Mouse (Mus musculus): Measurements from ENCODE around the gene Als2. TPM values are rescaled to one million over a fixed set of nuclear protein-coding genes. Genes with fewer than 3 reads are reported as not detected.

Als2 gene
- polyA plus RNA-seq, 1 experiment from 2014 or later: 14.8 TPM

- H3K4me1 ChIP-seq (replicated peaks): no peaks in the 10 kb centered on the region
- no peak overlapping the region for H3K4me2 ChIP-seq
- no peak overlapping the region for H3K27ac ChIP-seq (replicated peaks)
- H3K27me3 ChIP-seq: no peaks in the 10 kb centered on the region
- H3K9me3 ChIP-seq: no peaks in the 10 kb centered on the region
- no peak overlapping the region for H3K4me3 ChIP-seq
- ATAC-seq (ENCODE audit: low read depth): no peak
- peaks cover 25% of the 10 kb centered on the region for H3K36me3 ChIP-seq
- no peak overlapping the region for H3K9ac ChIP-seq
- WGBS: 85% methylated on average over 3 of the region's 3 CpGs
Measured at GRCm38 (mm10) chr1:59159136-59159535, 77.9 kb downstream of the Als2 start.

DNA sequence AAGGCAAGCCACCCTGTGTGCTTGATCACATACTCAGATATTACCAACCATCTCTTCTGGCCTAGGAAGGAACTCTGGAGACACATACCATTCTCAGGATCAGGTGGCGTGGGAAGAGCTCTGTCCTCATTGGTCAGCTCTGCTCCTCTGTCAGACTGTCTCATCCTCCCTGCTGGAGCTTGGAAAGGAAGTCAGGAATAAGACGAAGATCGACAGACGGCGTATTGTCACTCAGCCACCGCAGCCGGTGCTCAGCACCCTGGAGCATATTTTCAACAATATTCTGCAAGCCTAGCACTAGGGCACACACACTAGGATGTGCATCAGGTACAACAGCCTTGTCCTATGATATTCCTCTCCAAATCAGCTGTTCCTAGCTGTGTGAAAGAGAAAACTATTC lies 78.5 kb downstream of the Als2 start:
- whole genome bisulfite sequencing: 87% methylated on average over 7 of the region's 7 CpGs
- Histone ChIP-seq H3K4me2 (no peak overlapping the region), H3K9me3 (no peaks in the 10 kb centered on the region), H3K4me3 (no peak overlapping the region), H3K27ac (replicated peaks) (no peak overlapping the region), H3K9ac (no peak overlapping the region), H3K27me3 (no peaks in the 10 kb centered on the region), H3K36me3 (peaks cover 19% of the 10 kb centered on the region), H3K4me1 (replicated peaks) (no peaks in the 10 kb centered on the region)
- ATAC-seq (ENCODE audit: low read depth): no peak

DNA sequence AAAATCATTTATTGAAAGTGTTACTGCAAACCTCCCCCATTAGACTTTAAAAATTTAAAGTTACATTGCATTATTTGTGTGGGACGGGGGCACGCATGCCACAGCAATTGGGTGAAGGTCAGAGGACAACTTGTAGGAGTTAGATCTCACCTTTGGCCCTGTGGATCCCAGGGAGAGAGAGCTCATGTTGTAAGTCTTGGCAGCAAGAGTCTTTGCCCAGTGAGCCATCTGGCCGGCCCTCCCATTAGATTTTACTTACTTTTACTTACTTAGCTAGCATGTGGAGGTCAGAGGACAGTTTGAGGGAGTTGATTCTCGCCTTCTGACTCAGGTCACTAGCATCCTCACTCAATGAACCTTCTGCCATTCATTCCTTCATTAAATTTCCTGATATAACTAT lies 79.2 kb downstream of the Als2 start:
- WGBS: 92% methylated on average over 4 of the region's 4 CpGs

GRCm38 (mm10) chr1:59152346-59152745 lies 84.7 kb downstream of the Als2 start:
- ATAC-seq (ENCODE audit: low read depth): no peak
- no peak overlapping the region for H3K9ac ChIP-seq
- WGBS: 77% methylated on average over 4 of the region's 4 CpGs
- H3K27ac ChIP-seq (replicated peaks): no peak overlapping the region
- H3K4me2 ChIP-seq: no peak overlapping the region
- H3K27me3 ChIP-seq: no peaks in the 10 kb centered on the region
- no peaks in the 10 kb centered on the region for H3K4me1 ChIP-seq (replicated peaks)
- H3K36me3 ChIP-seq: no peaks in the 10 kb centered on the region
- no peaks in the 10 kb centered on the region for H3K9me3 ChIP-seq
- H3K4me3 ChIP-seq: no peak overlapping the region

More for the DNA sequence above, 79.2 kb downstream of the Als2 start:
- no peak overlapping the region for H3K4me2 ChIP-seq
- ATAC-seq (ENCODE audit: low read depth): no peak
- no peaks in the 10 kb centered on the region for H3K4me1 ChIP-seq (replicated peaks)
- H3K9me3 ChIP-seq: no peaks in the 10 kb centered on the region
- peaks cover 13% of the 10 kb centered on the region for H3K36me3 ChIP-seq
- H3K27me3 ChIP-seq: no peaks in the 10 kb centered on the region
- H3K9ac ChIP-seq: no peak overlapping the region
- H3K4me3 ChIP-seq: no peak overlapping the region
- no peak overlapping the region for H3K27ac ChIP-seq (replicated peaks)

DNA sequence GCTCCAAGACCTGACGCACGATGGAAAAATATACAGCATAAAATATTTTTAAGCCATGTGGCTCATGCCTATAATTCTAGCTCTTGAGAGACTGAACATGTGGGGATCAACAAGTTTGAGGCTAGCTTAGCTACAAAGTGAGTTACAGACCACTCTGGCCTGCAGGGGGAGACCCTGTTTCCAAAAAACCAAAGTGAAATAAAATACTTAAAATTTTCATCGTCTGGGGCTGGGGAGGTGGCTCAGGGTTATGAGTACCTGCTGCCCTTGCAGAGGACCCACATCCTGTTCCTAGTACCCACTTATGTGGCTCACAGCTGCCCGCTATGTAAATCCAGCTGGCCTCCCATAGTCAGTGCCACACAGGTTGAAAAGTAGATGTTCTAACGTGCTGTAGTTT lies 86.5 kb downstream of the Als2 start:
- H3K9me3 ChIP-seq: no peaks in the 10 kb centered on the region
- no peak overlapping the region for H3K4me2 ChIP-seq
- no peaks in the 10 kb centered on the region for H3K27me3 ChIP-seq
- H3K4me1 ChIP-seq (replicated peaks): no peaks in the 10 kb centered on the region
- no peak for ATAC-seq (ENCODE audit: low read depth)
- H3K4me3 ChIP-seq: no peak overlapping the region
- WGBS: 86% methylated on average over 5 of the region's 5 CpGs
- no peaks in the 10 kb centered on the region for H3K36me3 ChIP-seq
- H3K27ac ChIP-seq (replicated peaks): no peak overlapping the region
- no peak overlapping the region for H3K9ac ChIP-seq

DNA sequence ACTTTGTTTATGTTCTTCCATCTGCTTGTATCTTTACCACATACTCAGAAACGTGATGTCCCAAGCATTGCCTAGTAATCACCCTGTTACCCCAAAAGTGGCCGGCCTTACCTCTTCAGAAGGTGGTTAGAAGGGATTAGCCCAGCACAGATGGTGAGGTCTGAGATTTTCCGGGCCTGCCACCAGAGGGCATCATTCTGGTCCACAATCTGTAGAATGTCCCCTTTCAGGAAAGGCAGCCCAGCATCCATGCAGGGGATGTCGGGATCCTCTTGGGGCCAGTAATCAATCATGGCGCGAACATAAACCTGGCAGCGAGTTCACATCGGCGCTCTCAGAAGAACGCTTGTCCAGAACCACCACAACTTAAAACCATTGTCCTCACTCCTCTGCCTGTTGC lies 92.5 kb downstream of the Als2 start:
- H3K4me1 ChIP-seq (replicated peaks): no peaks in the 10 kb centered on the region
- H3K27ac ChIP-seq (replicated peaks): no peak overlapping the region
- no peaks in the 10 kb centered on the region for H3K27me3 ChIP-seq
- no peaks in the 10 kb centered on the region for H3K9me3 ChIP-seq
- no peak overlapping the region for H3K4me2 ChIP-seq
- no peak for ATAC-seq (ENCODE audit: low read depth)
- H3K36me3 ChIP-seq: no peaks in the 10 kb centered on the region
- no peak overlapping the region for H3K9ac ChIP-seq
- no peak overlapping the region for H3K4me3 ChIP-seq
- 76% methylated on average over 10 of the region's 10 CpGs for WGBS

- Histone ChIP-seq H3K36me3 (no peaks in the 10 kb centered on the region), H3K27me3 (no peaks in the 10 kb centered on the region), H3K9ac (no peak overlapping the region), H3K4me3 (no peak overlapping the region), H3K4me2 (no peak overlapping the region), H3K27ac (replicated peaks) (no peak overlapping the region), H3K9me3 (no peaks in the 10 kb centered on the region), H3K4me1 (replicated peaks) (no peaks in the 10 kb centered on the region)
- no peak for ATAC-seq (ENCODE audit: low read depth)
Measured at GRCm38 (mm10) chr1:59142809-59143208, 94.2 kb downstream of the Als2 start.

- Histone ChIP-seq H3K9me3 (no peaks in the 10 kb centered on the region), H3K9ac (no peak overlapping the region), H3K4me1 (replicated peaks) (no peaks in the 10 kb centered on the region), H3K27me3 (no peaks in the 10 kb centered on the region), H3K4me3 (no peak overlapping the region), H3K27ac (replicated peaks) (no peak overlapping the region), H3K4me2 (no peak overlapping the region), H3K36me3 (no peaks in the 10 kb centered on the region)
- 74% methylated on average over 5 of the region's 5 CpGs for WGBS
- ATAC-seq (ENCODE audit: low read depth): no peak
Measured at GRCm38 (mm10) chr1:59134419-59134818, 102.6 kb downstream of the Als2 start.

DNA sequence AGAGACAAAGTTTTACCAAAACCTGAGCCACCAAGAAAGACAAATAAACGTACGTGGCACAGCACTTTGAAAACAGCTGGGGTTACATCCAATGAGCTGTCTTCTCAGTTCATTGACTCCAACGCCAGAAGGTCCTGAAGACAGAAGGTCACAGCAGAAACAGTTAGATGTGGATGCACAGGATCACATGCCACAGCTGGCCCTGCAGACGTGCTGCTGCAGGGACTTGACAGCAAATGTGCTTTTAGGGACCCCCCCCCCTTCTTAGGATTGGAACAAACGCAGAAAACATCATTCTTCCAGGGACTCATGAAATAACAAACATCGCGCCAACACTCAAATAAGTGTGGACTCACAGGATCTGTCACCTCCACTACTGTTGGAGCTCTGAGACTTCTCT lies 108.2 kb downstream of the Als2 start:
- Histone ChIP-seq H3K9ac (no peak overlapping the region), H3K27me3 (no peaks in the 10 kb centered on the region), H3K27ac (replicated peaks) (no peak overlapping the region), H3K4me2 (no peak overlapping the region), H3K9me3 (no peaks in the 10 kb centered on the region), H3K4me1 (replicated peaks) (no peaks in the 10 kb centered on the region), H3K4me3 (no peak overlapping the region), H3K36me3 (no peaks in the 10 kb centered on the region)
- 79% methylated on average over 7 of the region's 7 CpGs for WGBS
- ATAC-seq (ENCODE audit: low read depth): no peak

DNA sequence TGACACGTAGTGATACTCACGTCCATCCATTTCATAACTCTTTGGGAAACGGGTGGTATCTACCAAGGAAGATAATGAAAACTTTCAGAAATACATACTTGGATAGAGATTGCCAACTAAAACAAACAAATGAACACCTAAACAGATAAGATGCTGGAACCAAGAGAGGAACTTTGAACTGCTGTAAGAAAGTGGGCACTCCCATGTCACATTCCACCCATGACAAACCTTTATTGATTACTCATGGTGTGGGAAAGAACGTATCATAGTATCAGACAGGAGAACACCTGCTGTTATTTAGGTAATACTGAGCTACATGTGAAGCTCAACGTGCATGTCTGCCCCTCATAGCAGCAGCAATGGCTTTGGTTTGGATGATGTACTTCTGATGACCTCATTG lies 111.5 kb downstream of the Als2 start:
- no peaks in the 10 kb centered on the region for H3K36me3 ChIP-seq
- no peak overlapping the region for H3K27ac ChIP-seq (replicated peaks)
- WGBS: 78% methylated on average over 5 of the region's 5 CpGs
- H3K9ac ChIP-seq: no peak overlapping the region
- no peaks in the 10 kb centered on the region for H3K9me3 ChIP-seq
- H3K27me3 ChIP-seq: no peaks in the 10 kb centered on the region
- no peak for ATAC-seq (ENCODE audit: low read depth)
- H3K4me1 ChIP-seq (replicated peaks): peaks cover 7% of the 10 kb centered on the region
- no peak overlapping the region for H3K4me2 ChIP-seq
- no peak overlapping the region for H3K4me3 ChIP-seq

DNA sequence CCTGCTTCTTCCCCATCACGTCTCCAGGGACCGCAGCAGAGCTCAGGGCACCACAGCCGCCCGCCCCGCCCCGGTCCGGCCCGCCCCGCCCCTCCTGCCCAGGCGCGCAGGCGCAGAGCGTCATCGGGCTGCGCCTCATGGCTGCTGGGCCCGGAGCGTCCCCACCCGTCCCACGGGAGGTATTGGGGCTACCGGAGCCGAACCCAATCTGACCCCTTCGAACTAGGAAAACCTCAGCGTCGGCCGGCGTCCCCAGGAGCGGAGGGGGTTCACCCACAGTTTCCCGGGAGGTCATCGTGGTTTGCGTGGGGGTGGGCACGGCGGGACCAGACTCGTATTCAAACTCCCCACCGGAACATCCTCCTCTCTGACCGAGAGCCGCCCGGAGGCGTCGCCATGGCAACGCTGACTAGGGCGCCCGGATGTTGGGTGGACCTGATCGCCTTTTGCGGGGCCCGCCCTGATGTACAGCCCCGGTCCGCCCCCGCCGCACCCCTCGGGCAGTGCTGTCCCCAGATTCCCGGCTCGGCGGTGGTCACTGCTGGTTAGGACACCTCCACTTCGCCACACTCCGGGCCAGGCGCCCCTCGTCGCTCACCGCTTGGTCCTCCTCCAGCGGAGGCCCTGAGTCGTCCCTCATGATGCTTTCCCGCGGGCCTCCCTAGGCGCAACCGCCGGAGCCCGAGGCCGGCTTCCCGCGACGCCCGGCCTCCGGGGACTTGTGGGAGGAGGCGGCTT lies 117.1 kb downstream of the Als2 start, which contains the start of gene Tmem237:
Gene Tmem237 (minus strand): TSS at position 689 of the 738 bp plus-strand sequence.
- H3K27ac ChIP-seq (replicated peaks): peak within 1 kb of the TSS; percentile 95
- no peaks in the 10 kb centered on the region for H3K9me3 ChIP-seq
- H3K36me3 ChIP-seq: peaks cover 16% of the 10 kb centered on the region; the same call in 1 of the 2 replicates
- H3K27me3 ChIP-seq: no peaks in the 10 kb centered on the region
- H3K4me3 ChIP-seq: peak within 1 kb of the TSS; percentile 70
- peak; percentile 99 for ATAC-seq (ENCODE audit: low read depth)
- peak within 1 kb of the TSS; percentile 96 for H3K9ac ChIP-seq
- WGBS: under 1% methylated on average over 72 of the region's 74 CpGs
- H3K4me1 ChIP-seq (replicated peaks): peaks cover 18% of the 10 kb centered on the region
- peak within 1 kb of the TSS; percentile 87 for H3K4me2 ChIP-seq
